Mouse (Mus musculus): ENCODE results near the gene Scamp2.

Gene Scamp2

GRCm38 (mm10) chr9:57550126-57550862, 10.4 kb upstream of the Scamp2 start:
- in situ Hi-C loops (cut with MboI, MseI): loop anchor here (5.0 kb wide), 1 partner anchor 92 kb away; no protein-coding TSS in a partner anchor

- in situ Hi-C loops (cut with MboI, MseI): loop anchor here (5.0 kb wide), 1 partner anchor 90 kb away; no protein-coding TSS in a partner anchor
Measured at GRCm38 (mm10) chr9:57552139-57552887, 8.4 kb upstream of the Scamp2 start, which contains the start of gene Mpi. Mpi (minus strand) TSS chr9:57552763.

- in situ Hi-C loops (cut with MboI, MseI): loop anchor here (5.0 kb wide), 1 partner anchor 89 kb away; no protein-coding TSS in a partner anchor
Measured at GRCm38 (mm10) chr9:57553119-57553518, 7.6 kb upstream of the Scamp2 start.

GRCm38 (mm10) chr9:57554753-57555152, 6.0 kb upstream of the Scamp2 start:
- in situ Hi-C loops (cut with MboI, MseI): loop anchor here (5.0 kb wide), 1 partner anchor 88 kb away; no protein-coding TSS in a partner anchor

GRCm38 (mm10) chr9:57557215-57557614, 3.5 kb upstream of the Scamp2 start:
- in situ Hi-C loops (cut with MboI, MseI): no loop called here

GRCm38 (mm10) chr9:57558625-57559024, 2.1 kb upstream of the Scamp2 start:
- in situ Hi-C loops (cut with MboI, MseI): no loop called here

GRCm38 (mm10) chr9:57559568-57559967, 1.2 kb upstream of the Scamp2 start:
- in situ Hi-C loops (cut with MboI, MseI): no loop called here

GRCm38 (mm10) chr9:57560263-57560662, 480 bp upstream of the Scamp2 start:
- in situ Hi-C loops (cut with MboI, MseI): no loop called here

- in situ Hi-C loops (cut with MboI, MseI): no loop called here
Measured at GRCm38 (mm10) chr9:57561711-57562099, 962 bp downstream of the Scamp2 start.

- in situ Hi-C loops (cut with MboI, MseI): no loop called here
Measured at GRCm38 (mm10) chr9:57562896-57563372, 2.2 kb downstream of the Scamp2 start.

GRCm38 (mm10) chr9:57564609-57565008, 3.9 kb downstream of the Scamp2 start:
- in situ Hi-C loops (cut with MboI, MseI): no loop called here

- in situ Hi-C loops (cut with MboI, MseI): no loop called here
Measured at GRCm38 (mm10) chr9:57565741-57566221, 5.0 kb downstream of the Scamp2 start.

GRCm38 (mm10) chr9:57566846-57567245, 6.1 kb downstream of the Scamp2 start:
- in situ Hi-C loops (cut with MboI, MseI): no loop called here

GRCm38 (mm10) chr9:57568500-57568899, 7.8 kb downstream of the Scamp2 start:
- in situ Hi-C loops (cut with MboI, MseI): no loop called here

GRCm38 (mm10) chr9:57574397-57574796, 13.7 kb downstream of the Scamp2 start:
- in situ Hi-C loops (cut with MboI, MseI): no loop called here

- in situ Hi-C loops (cut with MboI, MseI): no loop called here
Measured at GRCm38 (mm10) chr9:57575577-57575976, 14.8 kb downstream of the Scamp2 start.

- in situ Hi-C loops (cut with MboI, MseI): no loop called here
Measured at GRCm38 (mm10) chr9:57577144-57577849, 16.6 kb downstream of the Scamp2 start.

GRCm38 (mm10) chr9:57584991-57585390, 24.2 kb downstream of the Scamp2 start:
- in situ Hi-C loops (cut with MboI, MseI): no loop called here

- in situ Hi-C loops (cut with MboI, MseI): no loop called here
Measured at GRCm38 (mm10) chr9:57589224-57590126, 28.7 kb downstream of the Scamp2 start, which contains the start of gene Ulk3. Ulk3 (plus strand) TSS chr9:57589452.

GRCm38 (mm10) chr9:57590726-57591125, 30.0 kb downstream of the Scamp2 start:
- in situ Hi-C loops (cut with MboI, MseI): no loop called here
